Mouse (Mus musculus) limb, embryonic 12.5 days (tissue): ENCODE data around the gene Prdx6b. TPM values are rescaled to one million over a fixed set of nuclear protein-coding genes. Genes with fewer than 3 reads are reported as not detected.
A peak's percentile ranks its signal among the peaks of the same experiment; 100 is the strongest.

ENCODE experiments used
- ATAC-seq: fragments of 200-750 bp; cut with Nextera tagmentation; 2 replicates; pipeline ENCODE4 v1.8.0; 2017; ENCODE audit warnings: low read depth, moderate TSS enrichment; ENCODE audit not compliant: insufficient number of reproducible peaks, insufficient read depth, low FRiP score, low TSS enrichment
- H3K27ac ChIP-seq: fragments of 300-500 bp; sonication (generic); 2 replicates; pipeline ENCODE4 v1.5.1; 2016; ENCODE audit warnings: mild to moderate bottlenecking, moderate library complexity
- H3K27me3 ChIP-seq: fragments of 300-500 bp; sonication (generic); 2 replicates; pipeline ENCODE4 v1.6.1; 2016; ENCODE audit warnings: mild to moderate bottlenecking, moderate library complexity
- H3K36me3 ChIP-seq: fragments of 300-500 bp; sonication (generic); 2 replicates; pipeline ENCODE4 v1.6.1; 2016; ENCODE audit warnings: mild to moderate bottlenecking, moderate library complexity
- H3K4me1 ChIP-seq: fragments of 300-500 bp; sonication (generic); replicated peaks from 2 replicates; pipeline ENCODE4 v1.6.1; 2016
- H3K4me2 ChIP-seq: fragments of 300-500 bp; sonication (generic); 2 replicates; pipeline ENCODE4 v1.6.1; 2016; ENCODE audit warnings: mild to moderate bottlenecking, moderate library complexity
- H3K4me3 ChIP-seq: fragments of 300-500 bp; sonication (generic); replicated peaks from 2 replicates; pipeline ENCODE4 v1.5.1; 2016; ENCODE audit warnings: mild to moderate bottlenecking
- H3K9ac ChIP-seq: fragments of 300-500 bp; sonication (generic); replicated peaks from 2 replicates; pipeline ENCODE4 v1.6.1; 2016; ENCODE audit warnings: mild to moderate bottlenecking, moderate library complexity
- H3K9me3 ChIP-seq: fragments of 300-500 bp; sonication (generic); 2 replicates; pipeline ENCODE4 v1.6.1; 2016; ENCODE audit warnings: mild to moderate bottlenecking, moderate library complexity
- WGBS: fragments of 180-500 bp; shearing (Covaris S2); methylation state at CpG from one replicate; pipeline ENCODE4 v1.1.7; 2016; 5-methylcytosine and 5-hydroxymethylcytosine counted together
- polyA plus RNA-seq: library from polyadenylated mRNA; unstranded; fragments of >200 nt; fragmentation: Nextera tagmentation; extraction: Ambion mirVana; gene quantifications from 2 replicates; pipeline ENCODE4 v1.2.1, GENCODE M21; 2016

The Prdx6b gene
- polyA plus RNA-seq: not detected in 2 replicates

- H3K4me3 ChIP-seq: no peak within 1 kb of the TSS
- H3K9ac ChIP-seq: no peak within 1 kb of the TSS
- H3K36me3 ChIP-seq: no peaks in the 10 kb centered on the region
- 88% methylated on average over 8 of the region's 8 CpGs for WGBS
- H3K9me3 ChIP-seq: no peaks in the 10 kb centered on the region
- H3K4me1 ChIP-seq: no peaks in the 10 kb centered on the region
- no peak within 1 kb of the TSS for H3K4me2 ChIP-seq
- ATAC-seq: no peak
- no peaks in the 10 kb centered on the region for H3K27me3 ChIP-seq
- H3K27ac ChIP-seq: no peak within 1 kb of the TSS
These were observed at the start of gene Prdx6b for GRCm38 (mm10) chr2:80292172-80292571. TSS of gene Prdx6b (plus strand) at chr2:80292472.

- H3K4me1 ChIP-seq: no peaks in the 10 kb centered on the region
- H3K9me3 ChIP-seq: no peaks in the 10 kb centered on the region
- ATAC-seq: no peak
- H3K36me3 ChIP-seq: no peaks in the 10 kb centered on the region
- WGBS: 87% methylated on average over 3 of the region's 3 CpGs
- H3K27me3 ChIP-seq: no peaks in the 10 kb centered on the region
- H3K9ac ChIP-seq: no peak overlapping the region
- H3K27ac ChIP-seq: no peak overlapping the region
- no peak overlapping the region for H3K4me3 ChIP-seq
- no peak overlapping the region for H3K4me2 ChIP-seq
These were observed 44.8 kb upstream of the Prdx6b start for GRCm38 (mm10) chr2:80247466-80247865.

DNA sequence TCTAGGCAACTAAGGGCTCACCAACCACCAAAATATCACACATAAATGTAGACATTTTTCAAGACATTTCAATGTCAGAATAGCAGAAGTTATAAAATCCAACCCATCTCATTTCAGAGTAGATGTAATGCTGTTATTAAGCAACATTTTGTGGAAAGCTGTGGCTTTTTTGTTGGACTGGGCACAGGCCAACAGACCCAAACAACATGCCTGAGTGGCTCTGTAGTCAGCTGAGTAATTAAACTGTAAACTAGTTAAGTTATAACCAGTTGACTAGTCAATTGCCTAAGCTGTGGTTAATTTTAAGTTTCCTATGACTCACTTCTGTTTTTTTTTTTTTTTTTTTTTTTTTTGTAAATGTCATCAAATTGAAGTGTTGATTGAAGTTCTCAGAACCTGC, 44.4 kb upstream of the Prdx6b start:
- no peak for ATAC-seq
- Histone ChIP-seq H3K4me2 (no peak overlapping the region), H3K27ac (no peak overlapping the region), H3K9me3 (no peaks in the 10 kb centered on the region), H3K27me3 (no peaks in the 10 kb centered on the region), H3K9ac (no peak overlapping the region), H3K4me3 (no peak overlapping the region), H3K4me1 (no peaks in the 10 kb centered on the region), H3K36me3 (no peaks in the 10 kb centered on the region)

DNA sequence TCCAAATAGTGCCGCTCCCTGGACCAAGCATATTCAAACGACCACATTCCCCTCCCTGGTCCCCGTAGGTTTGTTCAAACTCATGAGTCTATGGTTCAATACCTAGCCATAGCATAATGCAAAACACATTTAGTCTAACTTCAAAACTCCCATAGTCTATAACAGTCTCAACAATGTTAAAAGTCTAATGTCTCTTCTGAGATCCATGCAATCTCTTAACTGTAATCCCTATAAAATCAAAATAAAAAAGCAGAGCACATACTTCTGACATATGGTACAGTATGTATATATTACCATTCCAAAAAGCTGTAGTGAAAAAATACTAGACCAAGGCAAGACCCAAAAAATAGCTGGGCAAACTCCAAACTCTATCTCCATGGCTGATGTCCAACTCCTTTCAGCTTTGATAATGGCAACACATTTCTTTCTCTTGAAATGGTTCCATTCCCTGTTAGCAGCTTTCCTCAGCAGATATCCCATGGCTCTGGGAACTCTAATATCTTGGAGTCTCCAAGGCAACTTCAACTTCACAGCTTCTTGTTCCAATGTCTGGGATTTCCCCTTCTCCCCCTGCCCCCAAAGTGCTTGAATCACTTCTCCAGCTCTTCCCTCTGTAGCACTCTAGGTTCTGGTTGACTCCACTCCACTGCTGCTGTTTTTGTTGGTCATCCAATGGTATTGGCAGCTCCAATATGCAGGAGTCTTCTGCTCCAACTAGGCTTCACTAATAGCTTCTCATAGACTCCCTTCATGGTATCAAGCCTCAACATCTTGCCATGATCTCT, 32.2 kb upstream of the Prdx6b start:
- ATAC-seq: no peak
- Histone ChIP-seq H3K4me2 (no peak overlapping the region), H3K9me3 (no peaks in the 10 kb centered on the region), H3K4me3 (no peak overlapping the region), H3K27ac (no peak overlapping the region), H3K36me3 (no peaks in the 10 kb centered on the region), H3K4me1 (no peaks in the 10 kb centered on the region), H3K9ac (no peak overlapping the region), H3K27me3 (no peaks in the 10 kb centered on the region)
- 87% methylated on average over 3 of the region's 3 CpGs for WGBS

DNA sequence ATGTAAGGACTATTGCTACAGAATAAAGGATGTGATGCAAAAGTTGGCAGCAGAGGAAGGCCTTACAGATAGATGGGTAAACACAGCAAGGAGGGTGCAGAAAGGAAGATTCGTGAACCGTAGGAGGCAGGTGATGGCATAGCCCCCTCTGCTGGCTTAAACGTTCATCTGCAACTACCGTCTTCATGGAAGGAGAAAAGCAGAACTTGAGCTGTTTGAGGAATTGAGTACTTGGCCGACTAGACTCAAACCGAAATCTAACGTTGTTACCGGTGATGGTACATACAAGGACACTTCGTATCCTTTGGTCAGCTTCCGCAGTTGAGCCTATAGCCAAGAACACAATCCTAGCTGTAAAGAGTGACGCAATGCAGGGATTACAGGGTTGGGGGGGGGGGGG, 25.4 kb upstream of the Prdx6b start:
- no peak overlapping the region for H3K4me3 ChIP-seq
- H3K4me2 ChIP-seq: peak overlapping the region; percentile 39
- no peak overlapping the region for H3K27ac ChIP-seq
- no peak for ATAC-seq
- no peaks in the 10 kb centered on the region for H3K36me3 ChIP-seq
- no peaks in the 10 kb centered on the region for H3K4me1 ChIP-seq
- no peaks in the 10 kb centered on the region for H3K9me3 ChIP-seq
- no peak overlapping the region for H3K9ac ChIP-seq
- 23% methylated on average over 11 of the region's 11 CpGs for WGBS
- H3K27me3 ChIP-seq: no peaks in the 10 kb centered on the region

GRCm38 (mm10) chr2:80268053-80268452, 24.2 kb upstream of the Prdx6b start:
- Histone ChIP-seq H3K4me1 (no peaks in the 10 kb centered on the region), H3K9me3 (no peaks in the 10 kb centered on the region), H3K9ac (no peak overlapping the region), H3K36me3 (no peaks in the 10 kb centered on the region), H3K27ac (no peak overlapping the region), H3K4me3 (no peak overlapping the region), H3K27me3 (no peaks in the 10 kb centered on the region), H3K4me2 (no peak overlapping the region)
- no peak for ATAC-seq
- WGBS: 58% methylated on average over 4 of the region's 4 CpGs

DNA sequence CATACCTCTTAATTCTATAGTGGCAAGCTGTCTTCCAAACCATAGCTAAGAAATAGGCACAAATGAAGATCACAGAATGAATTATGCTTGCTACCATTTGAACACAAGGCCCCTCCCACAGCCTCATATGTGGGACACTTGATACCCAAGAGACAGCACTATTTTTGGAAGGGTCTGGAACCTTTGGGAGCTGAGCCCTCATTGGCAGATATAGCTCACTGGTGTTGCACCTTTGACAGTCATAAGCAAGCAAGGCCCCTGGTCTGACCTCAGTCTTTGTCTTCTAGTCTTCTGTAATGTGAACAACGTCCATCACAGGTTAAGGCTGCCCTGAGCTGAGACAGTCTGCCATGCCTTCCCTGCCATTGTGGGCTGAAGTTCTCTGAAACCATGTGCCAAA, 20.8 kb upstream of the Prdx6b start:
- H3K36me3 ChIP-seq: no peaks in the 10 kb centered on the region
- no peaks in the 10 kb centered on the region for H3K4me1 ChIP-seq
- no peak overlapping the region for H3K27ac ChIP-seq
- no peak overlapping the region for H3K4me2 ChIP-seq
- H3K9me3 ChIP-seq: no peaks in the 10 kb centered on the region
- 79% methylated on average over 1 of the region's 1 CpGs for WGBS
- H3K27me3 ChIP-seq: no peaks in the 10 kb centered on the region
- ATAC-seq: no peak
- no peak overlapping the region for H3K4me3 ChIP-seq
- no peak overlapping the region for H3K9ac ChIP-seq

GRCm38 (mm10) chr2:80273038-80273437, 19.2 kb upstream of the Prdx6b start:
- ATAC-seq: no peak

GRCm38 (mm10) chr2:80273763-80274162, 18.5 kb upstream of the Prdx6b start:
- ATAC-seq: no peak
- Histone ChIP-seq H3K9ac (no peak overlapping the region), H3K4me2 (no peak overlapping the region), H3K27me3 (no peaks in the 10 kb centered on the region), H3K9me3 (no peaks in the 10 kb centered on the region), H3K27ac (no peak overlapping the region), H3K36me3 (no peaks in the 10 kb centered on the region), H3K4me3 (no peak overlapping the region), H3K4me1 (no peaks in the 10 kb centered on the region)
- 71% methylated on average over 4 of the region's 4 CpGs for WGBS

More at GRCm38 (mm10) chr2:80273038-80273437, 19.2 kb upstream of the Prdx6b start:
- Histone ChIP-seq H3K27me3 (no peaks in the 10 kb centered on the region), H3K4me1 (no peaks in the 10 kb centered on the region), H3K9me3 (no peaks in the 10 kb centered on the region), H3K27ac (no peak overlapping the region), H3K4me2 (no peak overlapping the region), H3K36me3 (no peaks in the 10 kb centered on the region), H3K9ac (no peak overlapping the region), H3K4me3 (no peak overlapping the region)
- WGBS: 88% methylated on average over 3 of the region's 3 CpGs

GRCm38 (mm10) chr2:80275136-80275535, 17.1 kb upstream of the Prdx6b start:
- Histone ChIP-seq H3K36me3 (no peaks in the 10 kb centered on the region), H3K4me1 (no peaks in the 10 kb centered on the region), H3K9ac (no peak overlapping the region), H3K4me2 (no peak overlapping the region), H3K4me3 (no peak overlapping the region), H3K27ac (no peak overlapping the region), H3K9me3 (no peaks in the 10 kb centered on the region), H3K27me3 (no peaks in the 10 kb centered on the region)
- ATAC-seq: no peak
- WGBS: 42% methylated on average over 2 of the region's 2 CpGs

DNA sequence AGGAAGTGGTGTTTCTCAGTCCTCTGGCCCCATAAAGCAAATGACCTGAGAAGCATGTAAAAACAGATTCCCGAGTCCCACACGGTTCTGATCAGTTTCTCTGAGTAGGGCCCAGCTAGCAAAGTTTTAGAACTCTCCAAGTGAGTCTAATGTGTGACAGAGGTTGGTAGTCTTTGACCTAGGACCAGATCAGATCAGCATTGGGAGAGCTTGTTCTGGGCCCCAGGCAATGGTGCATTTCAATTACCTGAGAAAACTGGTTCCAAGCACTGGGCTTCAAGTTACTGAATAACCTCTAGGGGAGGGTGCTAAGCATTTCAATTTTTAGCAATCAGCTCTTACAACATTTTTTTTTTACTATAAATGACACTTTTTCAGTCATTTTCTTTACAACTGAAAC, 10.1 kb upstream of the Prdx6b start:
- Histone ChIP-seq H3K4me2 (no peak overlapping the region), H3K4me1 (no peaks in the 10 kb centered on the region), H3K36me3 (no peaks in the 10 kb centered on the region), H3K4me3 (no peak overlapping the region), H3K9ac (no peak overlapping the region), H3K9me3 (no peaks in the 10 kb centered on the region), H3K27ac (no peak overlapping the region), H3K27me3 (no peaks in the 10 kb centered on the region)
- no peak for ATAC-seq
- 81% methylated on average over 2 of the region's 2 CpGs for WGBS

- H3K4me3 ChIP-seq: no peak overlapping the region
- no peaks in the 10 kb centered on the region for H3K4me1 ChIP-seq
- 86% methylated on average over 4 of the region's 4 CpGs for WGBS
- no peak overlapping the region for H3K27ac ChIP-seq
- no peak for ATAC-seq
- no peak overlapping the region for H3K4me2 ChIP-seq
- no peaks in the 10 kb centered on the region for H3K9me3 ChIP-seq
- H3K9ac ChIP-seq: no peak overlapping the region
- no peaks in the 10 kb centered on the region for H3K36me3 ChIP-seq
- no peaks in the 10 kb centered on the region for H3K27me3 ChIP-seq
These were observed 5.9 kb upstream of the Prdx6b start for GRCm38 (mm10) chr2:80286397-80286796.
